ENCODE assay signal across 9 mouse cellular contexts in genomic region chr13:93299316-93299715, GRCm38 (mm10). TPM values are rescaled to one million over a fixed set of nuclear protein-coding genes. Genes with fewer than 3 reads are reported as not detected.
DNase-seq lines count a peak whose midpoint lies in the region; ATAC-seq and TF ChIP-seq lines count a peak whose summit lies in the region.
"Had no signal": no experiment of that assay in that cellular context is flagged by ENCODE, and none has a peak within 500 bp of the region (broad histone marks: within the 10 kb centered on the region; RNA-seq: fewer than 3 reads in every experiment).

Gene Homer1, plus strand, starts transcription at chr13:93299635.

- no peak for TF ChIP-seq POLR2A in bone marrow macrophage, adult 2 months (IDR thresholded peaks at IDR 0.05; ENCODE audit: borderline replicate concordance, low read depth, low read length)
- no peak for TF ChIP-seq POLR2A in kidney, adult 2 months (IDR thresholded peaks at IDR 0.05; ENCODE audit: low read depth, low read length)

- H3K4me1 ChIP-seq in bone marrow macrophage, adult 2 months (ENCODE audit: control insufficient read depth, insufficient read depth, low read length) = peaks cover 4% of the 10 kb centered on the region
- peaks cover 6% of the 10 kb centered on the region for H3K4me1 ChIP-seq in heart, embryonic 13.5 days
- no peaks in the 10 kb centered on the region for H3K4me1 ChIP-seq in kidney, adult 2 months (ENCODE audit: control insufficient read depth, insufficient read depth, low read length)

- intact Hi-C loops in left cerebral cortex, postnatal 4 days (cut with DNase I) = no loop called here

- no peaks in the 10 kb centered on the region for H3K36me3 ChIP-seq in heart, embryonic 13.5 days
- no peaks in the 10 kb centered on the region for H3K36me3 ChIP-seq in kidney, adult 2 months (ENCODE audit: control insufficient read depth, insufficient read depth, low read length)

- 84% methylated on average over 5 of the region's 5 CpGs for WGBS in heart, embryonic 13.5 days
- 82% methylated on average over 5 of the region's 5 CpGs for WGBS in kidney, adult 2 months

- no peak for ATAC-seq in heart, embryonic 13.5 days (ENCODE audit: extremely low read depth, insufficient number of reproducible peaks, low FRiP score, low TSS enrichment)
- ATAC-seq in erythroblast, adult 5-6 weeks (replicated peaks; ENCODE audit: low FRiP score, poor library complexity, severe bottlenecking) = no peak

- peak within 1 kb of the TSS; percentile 62 for H3K27ac ChIP-seq in bone marrow macrophage, adult 2 months (ENCODE audit: insufficient read depth, low read depth, low read length)
- no peak within 1 kb of the TSS for H3K27ac ChIP-seq in heart, embryonic 13.5 days (replicated peaks)
- no peak within 1 kb of the TSS for H3K27ac ChIP-seq in kidney, adult 2 months (ENCODE audit: insufficient read depth, low read depth, low read length)

- no peaks in the 10 kb centered on the region for H3K9me3 ChIP-seq in heart, embryonic 13.5 days

- H3K9ac ChIP-seq in heart, embryonic 13.5 days = no peak within 1 kb of the TSS

- DNase-seq in frontal cortex, adult 2 months (ENCODE audit: extremely low spot score in 1 of 2, low spot score in 1 of 2) = peak in 1 of 2 experiments; percentile 47
- no peak for DNase-seq in frontal cortex, postnatal 36 days (ENCODE audit: low spot score in 2 of 2)
- DNase-seq in left cerebral cortex, postnatal 4 days = no peak
- no peak for DNase-seq in right cerebral cortex, postnatal 4 days
- DNase-seq in kidney, adult 2 months = no peak
- DNase-seq: embryo, embryonic 11 days had no signal

- H3K4me2 ChIP-seq in heart, embryonic 13.5 days = no peak within 1 kb of the TSS

- no peaks in the 10 kb centered on the region for H3K27me3 ChIP-seq in heart, embryonic 13.5 days (replicated peaks)
- no peaks in the 10 kb centered on the region for H3K27me3 ChIP-seq in kidney, adult 2 months (replicated peaks; ENCODE audit: control insufficient read depth, insufficient read depth, low read length)

- TF ChIP-seq CTCF in bone marrow macrophage, adult 2 months (IDR thresholded peaks at IDR 0.05; ENCODE audit: low read depth, low read length) = no peak
- no peak for TF ChIP-seq CTCF in kidney, adult 2 months (conservative IDR thresholded peaks at IDR 0.05; ENCODE audit: insufficient read depth, insufficient read length, low read depth, low read length)

- H3K4me3 ChIP-seq in bone marrow macrophage, adult 2 months (ENCODE audit: insufficient read depth, low read length) = no peak within 1 kb of the TSS
- no peak within 1 kb of the TSS for H3K4me3 ChIP-seq in heart, embryonic 13.5 days
- H3K4me3 ChIP-seq in kidney, adult 2 months (ENCODE audit: insufficient read depth, low read depth, low read length) = no peak within 1 kb of the TSS

RNA-seq across cellular contexts. Expression of gene Homer1, which starts in this region (rescaled TPM):
- polyA plus RNA-seq in frontal cortex, adult 2 months (2012; rRNA removed) = 48.5 and 58.2 TPM in 2 replicates
- 7.4 TPM in 2 replicates for polyA plus RNA-seq in bone marrow macrophage, adult 2 months (2012; ENCODE audit: insufficient read depth, insufficient read length, missing spikeins)
- 10.6 and 11.1 TPM in 2 replicates for polyA plus RNA-seq in heart, embryonic 13.5 days (2015; fragmentation: Nextera tagmentation; extraction: Ambion mirVana)
- total RNA-seq in left cerebral cortex, postnatal 4 days (2021) = 100 to 1,000 TPM; 120 to 125 TPM
- polyA plus RNA-seq in kidney, adult 2 months (2012; rRNA removed) = 2.5 and 2.7 TPM in 2 replicates
- 4.2 and 11.3 TPM in 2 replicates for total RNA-seq in erythroblast, adult 5-6 weeks (2015; ENCODE audit: low replicate concordance)
- total RNA-seq in erythroblast, adult 5-6 weeks (2017; ENCODE audit: low replicate concordance) = 5.9 and 8.9 TPM in 2 replicates

Comparison
In these comparisons a context has a peak if more than half of its experiments do, and no peak if none do; other contexts are left out.
1. RNA of gene Homer1 (total RNA-seq): 120 to 125 TPM in left cerebral cortex, postnatal 4 days; 4.2 to 11.3 TPM in erythroblast, adult 5-6 weeks; every median in the first group is over 4 times any median in the second.